Mouse (Mus musculus) liver, adult (tissue): ENCODE measurements at regions not wholly inside any gene's neighbourhood (a gene's known extent, or its start where the extent isn't known, plus 50 kb on each side); places are given as distances from the start of the nearest gene placed in this dataset.

Experiments used
- GATA4 ChIP-seq: IDR thresholded peaks from 2 replicates; pipeline ENCODE4 v1.6.1; 2014; ENCODE audit warnings: mild to moderate bottlenecking, low read length; ENCODE audit not compliant: insufficient replicate concordance

DNA sequence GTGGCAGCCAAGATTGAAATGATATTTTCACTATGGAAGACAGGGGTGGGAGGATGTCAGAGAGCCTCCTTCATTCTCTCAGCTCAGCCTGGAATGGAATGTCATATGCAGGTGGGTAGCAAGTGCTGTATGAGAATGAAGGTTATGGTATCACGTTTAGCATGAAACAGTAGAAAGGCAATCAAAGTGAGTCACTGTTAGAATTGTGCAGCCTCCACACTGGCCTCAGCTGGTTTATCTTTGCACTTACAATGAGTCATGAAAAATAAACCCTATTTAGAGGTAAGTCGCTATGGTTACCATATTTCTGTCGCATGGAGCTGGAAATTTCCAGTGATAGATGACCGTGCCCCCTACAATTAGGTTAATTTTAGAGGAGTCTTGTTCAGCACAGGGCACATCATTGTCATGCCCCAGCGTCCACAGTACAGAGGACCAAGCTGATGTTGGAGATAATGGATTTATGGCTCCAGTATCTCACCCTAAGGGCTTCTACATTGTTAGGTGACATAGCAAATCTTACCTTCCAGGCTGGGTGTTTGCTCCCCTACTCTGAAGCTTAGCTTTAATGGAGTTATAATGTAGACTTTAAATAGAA lies 167.9 kb upstream of the Pard3b start:
- no peak for TF ChIP-seq GATA4

DNA sequence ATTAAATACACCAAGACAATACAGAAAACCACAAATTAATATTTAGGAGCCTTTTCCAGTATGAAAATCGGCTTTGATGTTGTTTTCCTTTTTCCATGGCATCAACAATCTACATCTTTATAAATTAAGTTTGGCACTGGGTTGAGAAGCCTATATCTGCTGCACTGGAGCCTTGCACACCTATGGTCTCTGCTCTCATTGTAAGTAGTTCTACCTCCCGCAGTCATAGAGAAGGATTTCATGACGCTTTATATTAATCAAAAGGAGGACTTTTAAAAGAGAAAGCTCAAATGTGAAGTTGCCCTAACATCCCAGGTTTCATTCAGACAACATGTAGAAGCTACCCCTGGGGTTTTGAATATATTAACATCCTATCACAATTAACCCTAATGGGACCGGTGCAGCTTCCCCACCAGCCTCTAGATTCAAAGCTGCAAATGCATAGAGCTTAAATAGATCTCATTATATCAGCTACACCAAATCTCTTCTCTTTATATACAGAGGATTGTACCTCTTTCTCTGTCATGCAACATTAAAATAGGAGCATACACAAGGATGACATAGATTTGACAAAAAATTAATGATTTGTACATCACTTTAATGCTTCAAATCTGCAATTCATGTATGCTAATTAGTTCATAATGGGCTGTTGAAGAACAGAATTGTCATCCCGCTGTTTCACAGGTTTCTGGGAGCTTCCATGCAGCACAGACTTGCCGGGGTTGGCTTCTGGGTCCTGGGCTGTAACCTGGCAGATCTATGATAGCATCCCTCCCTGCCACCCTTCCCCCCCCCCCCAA lies 166.6 kb upstream of the Pard3b start:
- no peak for TF ChIP-seq GATA4

DNA sequence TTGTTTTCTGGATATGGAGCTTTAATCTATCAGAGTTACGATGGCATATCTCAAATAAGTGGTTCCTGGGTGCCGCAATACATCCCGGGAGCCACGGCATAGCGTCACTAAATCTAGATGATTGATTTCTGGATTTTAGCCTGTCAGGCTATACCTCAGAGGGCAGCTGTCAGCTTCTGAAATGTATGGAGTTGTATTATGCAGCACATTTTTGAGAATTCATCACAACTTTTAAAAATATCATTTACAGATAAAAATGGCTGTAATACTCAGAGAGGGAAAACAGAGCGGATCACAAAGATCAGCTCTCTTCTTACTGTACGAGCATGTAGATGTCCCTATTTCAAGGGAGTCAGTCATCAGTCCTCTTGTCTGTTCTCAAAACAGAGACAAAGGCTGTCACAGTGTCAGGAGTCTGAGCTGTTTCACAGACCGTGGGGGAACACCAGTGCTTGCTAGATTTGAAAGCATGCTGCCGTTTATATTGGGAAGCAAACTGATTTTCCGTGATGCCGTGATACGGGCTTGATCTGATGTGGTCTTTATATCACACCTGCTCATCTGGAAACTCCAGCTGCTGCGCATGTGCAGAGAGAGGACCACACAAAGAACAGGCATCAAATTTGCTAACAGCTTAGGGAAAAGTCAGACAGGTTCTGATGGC lies 165.9 kb upstream of the Pard3b start:
- no peak for TF ChIP-seq GATA4

GRCm38 (mm10) chr1:61485459-61485858 lies 153.2 kb upstream of the Pard3b start:
- TF ChIP-seq GATA4, result no peak

DNA sequence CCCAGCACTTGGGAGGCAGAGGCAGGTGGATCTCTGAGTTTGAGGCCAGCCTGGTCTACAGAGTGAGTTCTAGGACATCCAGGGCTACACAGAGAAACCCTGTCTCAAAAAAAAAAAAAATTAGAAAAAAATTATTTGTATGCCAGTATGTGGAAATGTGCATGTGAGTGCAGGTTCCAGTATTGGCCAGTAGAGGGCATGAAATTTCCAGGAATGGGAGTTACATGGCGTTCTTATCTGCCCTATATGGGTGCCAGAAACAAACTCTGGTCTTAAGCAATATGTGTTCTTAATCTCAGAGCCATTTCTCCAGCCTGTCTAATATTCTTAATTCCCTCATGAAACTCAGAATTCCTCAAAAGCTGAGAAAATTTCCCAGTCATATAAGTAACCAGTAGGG lies 113.7 kb upstream of the Pard3b start:
- no peak for TF ChIP-seq GATA4

- TF ChIP-seq GATA4, result no peak
Measured at GRCm38 (mm10) chr1:61525881-61526280, 112.7 kb upstream of the Pard3b start.

GRCm38 (mm10) chr1:61528757-61529156 lies 109.9 kb upstream of the Pard3b start:
- no peak for TF ChIP-seq GATA4

- no peak for TF ChIP-seq GATA4
Measured at GRCm38 (mm10) chr1:61530166-61530565, 108.5 kb upstream of the Pard3b start.

DNA sequence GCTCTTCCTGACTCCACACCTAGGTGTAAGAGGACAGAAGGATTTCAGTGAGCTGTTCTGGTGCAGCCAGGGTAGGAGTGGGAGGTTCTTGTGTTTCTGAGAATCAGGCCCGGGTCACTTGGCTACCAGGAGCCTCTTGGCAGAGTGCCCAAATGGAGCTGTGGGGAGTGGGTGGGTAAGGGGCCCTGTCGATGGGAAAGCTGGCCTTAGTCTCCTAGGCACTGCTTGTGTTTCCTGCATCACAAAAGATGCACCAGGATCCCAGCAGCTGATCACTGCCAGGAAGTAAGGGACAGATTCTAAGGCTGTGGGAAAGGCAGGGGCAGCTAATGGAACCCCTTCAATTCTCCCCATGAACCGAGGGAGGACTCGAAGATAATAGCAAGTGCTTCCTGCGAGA lies 107.1 kb upstream of the Pard3b start:
- TF ChIP-seq GATA4, result no peak

GRCm38 (mm10) chr1:61540081-61540480 lies 98.5 kb upstream of the Pard3b start:
- no peak for TF ChIP-seq GATA4

GRCm38 (mm10) chr1:61541166-61541565 lies 97.5 kb upstream of the Pard3b start:
- TF ChIP-seq GATA4, result no peak

DNA sequence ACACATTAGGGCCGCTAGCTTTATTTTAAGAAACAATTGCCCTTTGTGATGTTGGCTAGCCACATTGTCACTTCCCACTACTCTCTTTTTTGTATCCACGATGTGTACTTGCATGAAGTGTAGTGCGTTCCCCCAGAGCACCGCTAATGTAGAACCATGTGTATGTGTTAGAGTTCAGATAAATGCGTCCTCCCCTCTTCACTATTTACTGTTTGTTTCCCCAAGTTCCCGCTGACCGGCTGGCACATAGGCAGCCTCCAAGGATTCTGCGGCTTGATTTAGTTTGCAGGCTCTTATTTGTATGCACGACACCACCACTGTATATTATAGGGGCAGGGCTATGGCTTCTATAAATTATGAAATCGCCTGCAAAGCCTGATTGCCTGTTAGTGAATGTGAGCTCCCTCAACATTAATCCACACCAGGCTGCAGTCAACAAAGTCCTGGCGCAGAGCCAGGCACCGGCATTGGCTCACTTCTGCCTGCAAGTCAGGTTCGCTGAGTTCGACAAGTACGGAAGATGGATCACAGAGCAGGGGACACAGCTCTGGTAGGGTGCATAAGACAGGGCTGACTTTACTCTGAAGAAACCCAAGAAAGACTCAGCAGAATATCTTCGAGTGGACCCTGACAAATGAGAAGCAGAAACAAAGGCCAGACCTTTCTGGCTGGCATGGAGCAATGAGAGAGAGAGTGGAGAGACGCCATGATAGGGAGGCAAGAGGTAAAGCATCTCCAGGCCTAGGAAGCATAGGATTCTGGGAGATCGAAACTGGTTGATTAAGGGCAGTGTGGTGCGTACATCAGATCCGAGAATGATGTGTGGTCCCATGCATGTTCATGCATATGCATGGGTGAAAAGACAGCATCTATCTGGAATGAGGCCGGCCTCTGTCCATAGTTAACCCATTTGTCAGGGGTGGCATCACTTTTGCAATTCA lies 85.8 kb upstream of the Pard3b start:
- no peak for TF ChIP-seq GATA4

GRCm38 (mm10) chr1:61559514-61559913 lies 79.1 kb upstream of the Pard3b start:
- TF ChIP-seq GATA4, result no peak

DNA sequence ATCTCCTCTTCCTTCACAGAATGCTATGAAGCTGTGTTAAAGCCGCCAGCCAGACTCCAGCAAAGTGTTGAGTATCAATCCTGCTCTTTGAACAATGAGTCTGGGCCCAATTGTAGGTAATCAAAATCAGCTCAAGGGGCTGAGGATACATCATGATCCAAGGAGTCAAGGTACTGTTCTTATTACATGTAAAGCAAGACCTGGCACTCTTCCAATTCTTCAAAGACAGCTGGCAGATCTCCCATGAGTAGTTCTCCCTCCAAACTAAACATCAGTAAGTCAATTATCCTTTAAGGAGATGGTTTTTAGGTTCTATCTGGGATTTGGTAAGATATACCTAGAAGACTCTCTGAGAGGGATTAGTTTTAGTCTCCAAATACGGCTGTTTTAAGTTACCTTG lies 76.5 kb upstream of the Pard3b start:
- TF ChIP-seq GATA4, result no peak

DNA sequence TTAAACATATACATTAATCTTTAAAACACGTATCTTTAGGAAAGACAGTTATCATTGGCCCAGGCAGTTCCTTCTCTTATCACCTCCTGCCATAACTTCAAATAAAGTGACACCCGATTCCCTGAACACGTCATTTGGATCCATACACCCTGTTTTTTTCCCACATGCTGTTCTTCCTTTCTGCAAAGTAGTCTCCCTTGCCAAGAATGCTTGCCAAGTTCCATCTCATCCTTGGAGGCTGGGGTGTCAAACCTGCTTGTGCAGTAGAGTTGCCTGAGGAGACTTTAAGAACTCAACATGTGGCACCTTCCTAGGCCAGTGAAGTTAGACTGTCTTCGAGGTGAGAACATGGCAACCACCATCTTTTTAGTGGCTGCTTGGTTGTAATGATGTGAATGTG lies 73.2 kb upstream of the Pard3b start:
- no peak for TF ChIP-seq GATA4

- no peak for TF ChIP-seq GATA4
Measured at GRCm38 (mm10) chr1:61574276-61574675, 64.3 kb upstream of the Pard3b start.

- TF ChIP-seq GATA4, result no peak
Measured at GRCm38 (mm10) chr1:61576758-61577157, 61.9 kb upstream of the Pard3b start.
